In genomic region chr15:97458139-97458747, GRCm38 (mm10) we compare ENCODE assay signal across 8 mouse cellular contexts.
A peak's percentile ranks its signal among the peaks of the same experiment; 100 is the strongest.
DNase-seq lines count a peak whose midpoint lies in the region; ATAC-seq lines count a peak whose summit lies in the region.

No protein-coding gene starts in this region.

- no peaks in the 10 kb centered on the region for H3K36me3 ChIP-seq in hindbrain, embryonic 12.5 days
- H3K36me3 ChIP-seq in hindbrain, embryonic 10.5 days, result no peaks in the 10 kb centered on the region
- no peaks in the 10 kb centered on the region for H3K36me3 ChIP-seq in hindbrain, embryonic 14.5 days (replicated peaks; ENCODE audit: control insufficient read depth, insufficient read depth)
- H3K36me3 ChIP-seq in neural tube, embryonic 14.5 days (ENCODE audit: control insufficient read depth, insufficient read depth, low read length), result no peaks in the 10 kb centered on the region

- 47% methylated on average over 17 of the region's 17 CpGs for WGBS in hindbrain, embryonic 12.5 days
- whole genome bisulfite sequencing in hindbrain, embryonic 10.5 days, result 43% methylated on average over 17 of the region's 17 CpGs
- 49% methylated on average over 17 of the region's 17 CpGs for WGBS in hindbrain, embryonic 14.5 days
- 51% methylated on average over 17 of the region's 17 CpGs for WGBS in neural tube, embryonic 14.5 days

- H3K4me3 ChIP-seq in hindbrain, embryonic 12.5 days, result no peak overlapping the region
- H3K4me3 ChIP-seq in hindbrain, embryonic 10.5 days, result no peak overlapping the region
- no peak overlapping the region for H3K4me3 ChIP-seq in hindbrain, embryonic 14.5 days (replicated peaks; ENCODE audit: low read length)
- H3K4me3 ChIP-seq in neural tube, embryonic 14.5 days (ENCODE audit: low read depth, low read length), result no peak overlapping the region

- peak overlapping the region; percentile 27 for H3K4me2 ChIP-seq in hindbrain, embryonic 12.5 days (replicated peaks)
- H3K4me2 ChIP-seq in hindbrain, embryonic 14.5 days (replicated peaks), result peak overlapping the region; percentile 26
- peak overlapping the region; percentile 33 for H3K4me2 ChIP-seq in neural tube, embryonic 14.5 days (ENCODE audit: low read depth, low read length)

- H3K9ac ChIP-seq in hindbrain, embryonic 12.5 days, result no peak overlapping the region
- no peak overlapping the region for H3K9ac ChIP-seq in hindbrain, embryonic 14.5 days
- no peak overlapping the region for H3K9ac ChIP-seq in neural tube, embryonic 14.5 days (replicated peaks; ENCODE audit: low read depth, low read length)

- H3K4me1 ChIP-seq in hindbrain, embryonic 12.5 days, result no peaks in the 10 kb centered on the region
- H3K4me1 ChIP-seq in hindbrain, embryonic 10.5 days (replicated peaks), result no peaks in the 10 kb centered on the region
- no peaks in the 10 kb centered on the region for H3K4me1 ChIP-seq in hindbrain, embryonic 14.5 days (replicated peaks; ENCODE audit: control insufficient read depth, insufficient read depth, low read length)
- H3K4me1 ChIP-seq in neural tube, embryonic 14.5 days (ENCODE audit: control insufficient read depth, insufficient read depth, low read length), result no peaks in the 10 kb centered on the region

- DNase-seq in hindbrain, embryonic 10.5 days (ENCODE audit: low spot score), result no peak
- no peak for DNase-seq in hindbrain, embryonic 14.5 days (ENCODE audit: low spot score)
- DNase-seq in urinary bladder, postnatal 10 days (ENCODE audit: low spot score), result no peak
- no peak for DNase-seq in embryo, embryonic 11 days
- DNase-seq in yolk sac, embryonic 10.5 days (ENCODE audit: low spot score), result no peak

- H3K9me3 ChIP-seq in hindbrain, embryonic 12.5 days (replicated peaks), result no peaks in the 10 kb centered on the region
- no peaks in the 10 kb centered on the region for H3K9me3 ChIP-seq in hindbrain, embryonic 10.5 days
- H3K9me3 ChIP-seq in hindbrain, embryonic 14.5 days (ENCODE audit: control insufficient read depth, low read length), result no peaks in the 10 kb centered on the region
- H3K9me3 ChIP-seq in neural tube, embryonic 14.5 days (ENCODE audit: control insufficient read depth, low read length), result no peaks in the 10 kb centered on the region

- H3K27ac ChIP-seq in hindbrain, embryonic 12.5 days, result no peak overlapping the region
- no peak overlapping the region for H3K27ac ChIP-seq in hindbrain, embryonic 10.5 days
- H3K27ac ChIP-seq in hindbrain, embryonic 14.5 days, result no peak overlapping the region
- no peak overlapping the region for H3K27ac ChIP-seq in neural tube, embryonic 14.5 days (ENCODE audit: low read depth, low read length)

- no peaks in the 10 kb centered on the region for H3K27me3 ChIP-seq in hindbrain, embryonic 12.5 days
- H3K27me3 ChIP-seq in hindbrain, embryonic 10.5 days (ENCODE audit: insufficient read depth, poor library complexity, severe bottlenecking), result no peaks in the 10 kb centered on the region
- H3K27me3 ChIP-seq in hindbrain, embryonic 14.5 days (ENCODE audit: control insufficient read depth, insufficient read depth, low read length), result no peaks in the 10 kb centered on the region
- H3K27me3 ChIP-seq in neural tube, embryonic 14.5 days (ENCODE audit: control insufficient read depth, insufficient read depth, low read length), result no peaks in the 10 kb centered on the region

- no peak for ATAC-seq in hindbrain, embryonic 12.5 days (ENCODE audit: low FRiP score)
- peak; percentile 53 for ATAC-seq in CD4-positive, CD25-positive, alpha-beta regulatory T cell, adult 4 months
- no peak for ATAC-seq in hindbrain, embryonic 14.5 days (ENCODE audit: low FRiP score)
- ATAC-seq in neural tube, embryonic 14.5 days (ENCODE audit: low read depth), result no peak
